Comparison of ENCODE assay signal across 8 mouse cellular contexts in the genomic region with DNA sequence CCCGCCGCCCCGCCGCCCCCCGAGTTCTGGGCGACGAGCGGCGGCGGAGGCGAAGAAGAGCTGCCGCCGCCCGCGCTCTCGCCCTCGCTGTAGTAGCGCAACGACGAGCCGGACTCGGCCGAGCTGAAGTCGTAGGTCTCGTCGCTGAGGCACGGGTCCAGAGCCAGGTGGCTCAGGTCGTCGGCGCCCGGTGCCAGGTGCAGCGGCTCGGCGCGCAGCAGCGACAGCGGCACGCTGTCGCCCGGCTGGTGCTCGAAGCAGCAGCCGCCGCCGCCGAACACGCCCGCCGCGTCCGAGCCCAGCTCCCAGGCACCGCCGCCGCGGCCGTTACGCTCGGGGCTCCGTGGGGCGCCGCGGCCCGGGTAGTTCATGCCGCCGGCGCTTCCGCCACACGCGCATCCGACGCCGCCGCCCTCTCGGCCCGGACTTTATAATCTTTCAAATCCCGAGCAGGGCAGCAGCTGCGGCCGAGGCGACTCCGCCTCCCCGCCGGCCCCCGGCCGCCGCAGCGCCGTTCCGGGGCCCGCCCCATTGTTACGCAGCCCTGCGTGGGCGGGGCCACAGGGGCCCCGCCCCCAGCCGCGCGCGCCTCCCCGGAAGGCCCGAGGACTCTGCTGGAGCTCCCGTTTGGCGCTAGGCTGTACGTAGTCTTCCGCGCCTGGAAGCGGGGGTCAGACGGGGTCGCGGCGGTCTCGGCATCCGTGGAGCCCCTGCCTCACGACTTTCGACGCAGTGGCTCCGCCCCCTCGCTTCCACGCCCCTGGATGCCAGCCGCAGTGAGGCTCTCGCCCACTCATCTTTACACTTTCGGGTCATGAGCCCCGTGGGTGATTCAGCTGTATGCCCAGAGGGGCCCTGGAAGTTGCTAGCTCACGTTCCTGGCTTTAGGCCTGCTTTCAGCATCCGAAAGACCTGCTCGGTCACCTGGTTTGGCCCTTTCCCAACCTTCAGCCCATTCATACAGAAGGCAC. TPM values are rescaled to one million over a fixed set of nuclear protein-coding genes. Genes with fewer than 3 reads are reported as not detected.
DNase-seq lines count a peak whose midpoint lies in the region; ATAC-seq and TF ChIP-seq lines count a peak whose summit lies in the region.

A gene (minus strand): TSS at position 503 of the 971 bp plus-strand sequence.

- peak within 1 kb of the TSS; percentile 98 for H3K4me2 ChIP-seq in lung, postnatal 0 days (replicated peaks; ENCODE audit: low read depth, low read length)

- peaks cover 37% of the 10 kb centered on the region for H3K4me1 ChIP-seq in hindbrain, embryonic 10.5 days (replicated peaks)
- H3K4me1 ChIP-seq in lung, postnatal 0 days (ENCODE audit: insufficient read depth, low read depth, low read length): peaks cover 16% of the 10 kb centered on the region; the same call in 1 of the 2 replicates

- H3K36me3 ChIP-seq in hindbrain, embryonic 10.5 days: no peaks in the 10 kb centered on the region
- no peaks in the 10 kb centered on the region for H3K36me3 ChIP-seq in lung, postnatal 0 days (ENCODE audit: insufficient read depth, low read length)

- DNase-seq in MEL-GATA-1-ER (ENCODE audit: extremely low read depth, low read depth): peak; percentile 48
- peak; percentile 83 for DNase-seq in cerebellum, adult 8-10 months
- DNase-seq in hindbrain, embryonic 10.5 days (ENCODE audit: low spot score): peak; percentile 91
- DNase-seq in layer of hippocampus, adult 9-11 months: peak; percentile 93
- peak; percentile 93 for DNase-seq in lung, postnatal 0 days (ENCODE audit: low spot score)
- peak; percentile 73 for DNase-seq in ovary, postnatal 14 days (ENCODE audit: low spot score)
- DNase-seq in thymus, postnatal 14 days: peak; percentile 90

- H3K4me3 ChIP-seq in hindbrain, embryonic 10.5 days: peak within 1 kb of the TSS; percentile 88
- H3K4me3 ChIP-seq in lung, postnatal 0 days (ENCODE audit: low read depth, low read length): peak within 1 kb of the TSS; percentile 83

- no peaks in the 10 kb centered on the region for H3K9me3 ChIP-seq in hindbrain, embryonic 10.5 days
- H3K9me3 ChIP-seq in lung, postnatal 0 days (ENCODE audit: low read length): no peaks in the 10 kb centered on the region

- under 1% methylated on average over 123 of the region's 123 CpGs for WGBS in hindbrain, embryonic 10.5 days
- 2% methylated on average over 60 of the region's 123 CpGs for WGBS in lung, postnatal 0 days

- H3K27me3 ChIP-seq in hindbrain, embryonic 10.5 days (ENCODE audit: insufficient read depth, poor library complexity, severe bottlenecking): no peaks in the 10 kb centered on the region
- H3K27me3 ChIP-seq in lung, postnatal 0 days (replicated peaks; ENCODE audit: insufficient read depth, low read length): no peaks in the 10 kb centered on the region

- peak; percentile 81 for ATAC-seq in frontal cortex, adult (ENCODE audit: low TSS enrichment)
- ATAC-seq in lung, postnatal 0 days: peak; percentile 97

- TF ChIP-seq EP300 in lung, postnatal 0 days (IDR thresholded peaks at IDR 0.05): no peak

- H3K27ac ChIP-seq in hindbrain, embryonic 10.5 days: peak within 1 kb of the TSS; percentile 94
- peak within 1 kb of the TSS; percentile 84 for H3K27ac ChIP-seq in lung, postnatal 0 days (ENCODE audit: low read length)

- peak; percentile 5; the same call in 1 of the 2 replicates for TF ChIP-seq CTCF in lung, postnatal 0 days (IDR thresholded peaks at IDR 0.05)

- peak within 1 kb of the TSS; percentile 50 for H3K9ac ChIP-seq in lung, postnatal 0 days (replicated peaks; ENCODE audit: low read depth)

RNA-seq across cellular contexts. Expression of the gene that starts here (rescaled TPM):
- 8.5 and 9.1 TPM in 2 replicates for polyA plus RNA-seq in hindbrain, embryonic 10.5 days (2016; fragmentation: Nextera tagmentation; extraction: Ambion mirVana)
- 7.5 and 8.0 TPM in 2 replicates for polyA plus RNA-seq in lung, postnatal 0 days (2015; fragmentation: Nextera tagmentation; extraction: Ambion mirVana)

Comparison
In these comparisons a context has a peak if more than half of its experiments do, and no peak if none do; other contexts are left out.
1. Peak in every context shown above with its lines: DNase-seq, ATAC-seq, H3K4me3 ChIP-seq and H3K27ac ChIP-seq.